Mouse (Mus musculus) forebrain, embryonic 15.5 days (tissue): Measurements from ENCODE around the gene Mef2b. TPM values are rescaled to one million over a fixed set of nuclear protein-coding genes. Genes with fewer than 3 reads are reported as not detected.
A peak's percentile ranks its signal among the peaks of the same experiment; 100 is the strongest.

Source experiments
- ATAC-seq: fragments of 200-750 bp; cut with Nextera tagmentation; replicated peaks from 2 replicates; pipeline ENCODE4 v1.8.0; 2017; ENCODE audit warnings: mild to moderate bottlenecking, moderate TSS enrichment, moderate library complexity
- H3K27ac ChIP-seq: fragments of 300-500 bp; sonication (generic); replicated peaks from 2 replicates; pipeline ENCODE4 v1.5.1; 2015; ENCODE audit warnings: mild to moderate bottlenecking, inconsistent platforms
- H3K27me3 ChIP-seq: fragments of 300-500 bp; sonication (generic); 2 replicates; pipeline ENCODE4 v1.6.1; 2015; ENCODE audit warnings: inconsistent platforms
- H3K36me3 ChIP-seq: fragments of 300-500 bp; sonication (generic); 2 replicates; pipeline ENCODE4 v1.6.1; 2015; ENCODE audit warnings: mild to moderate bottlenecking, inconsistent platforms
- H3K4me1 ChIP-seq: fragments of 300-500 bp; sonication (generic); 2 replicates; pipeline ENCODE4 v1.6.1; 2015; ENCODE audit warnings: inconsistent platforms
- H3K4me2 ChIP-seq: fragments of 300-500 bp; sonication (generic); replicated peaks from 2 replicates; pipeline ENCODE4 v1.6.1; 2015; ENCODE audit warnings: mild to moderate bottlenecking, inconsistent platforms
- H3K4me3 ChIP-seq: fragments of 300-500 bp; sonication (generic); 2 replicates; pipeline ENCODE4 v1.5.1; 2015; ENCODE audit warnings: mild to moderate bottlenecking, inconsistent platforms
- H3K9ac ChIP-seq: fragments of 300-500 bp; sonication (generic); replicated peaks from 2 replicates; pipeline ENCODE4 v1.6.1; 2015; ENCODE audit warnings: mild to moderate bottlenecking, inconsistent platforms
- H3K9me3 ChIP-seq: fragments of 300-500 bp; sonication (generic); 2 replicates; pipeline ENCODE4 v1.6.1; 2016; ENCODE audit warnings: inconsistent platforms
- WGBS: fragments of 180-500 bp; shearing (Covaris S2); methylation state at CpG from one replicate; pipeline ENCODE4 v1.1.7; 2015; ENCODE audit warnings: mixed read lengths; 5-methylcytosine and 5-hydroxymethylcytosine counted together
- polyA plus RNA-seq: library from polyadenylated mRNA; unstranded; fragments of >200 nt; fragmentation: Nextera tagmentation; extraction: Ambion mirVana; gene quantifications from 2 replicates; pipeline ENCODE4 v1.2.1, GENCODE M21; 2015

Gene Mef2b
- polyA plus RNA-seq, 1 experiment from 2014 or later: 0.22 TPM

DNA sequence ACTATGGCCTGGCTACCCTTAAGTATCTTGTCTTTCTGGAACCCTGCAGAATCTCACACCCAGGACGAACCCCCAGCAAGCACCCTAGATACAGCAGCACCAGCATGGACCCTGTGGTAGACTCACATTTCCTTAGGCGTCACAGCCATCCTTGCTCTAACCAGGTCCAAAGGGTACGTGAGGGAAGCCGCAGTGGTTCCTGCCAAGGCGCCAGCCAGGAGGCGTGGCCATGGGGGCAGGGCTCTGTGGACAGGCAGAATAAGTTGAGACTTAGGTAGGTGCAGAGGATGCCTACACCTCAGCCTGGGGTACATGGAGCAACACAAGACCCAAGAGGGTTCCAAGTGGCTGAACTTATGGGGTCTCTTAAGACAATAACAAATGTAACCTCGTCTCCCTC lies 49.2 kb downstream of the Mef2b start:
- Histone ChIP-seq H3K9me3 (no peaks in the 10 kb centered on the region), H3K4me1 (no peaks in the 10 kb centered on the region), H3K9ac (no peak overlapping the region), H3K36me3 (no peaks in the 10 kb centered on the region), H3K4me2 (no peak overlapping the region), H3K27ac (no peak overlapping the region), H3K27me3 (no peaks in the 10 kb centered on the region), H3K4me3 (no peak overlapping the region)
- WGBS: 70% methylated on average over 7 of the region's 7 CpGs
- ATAC-seq: no peak

DNA sequence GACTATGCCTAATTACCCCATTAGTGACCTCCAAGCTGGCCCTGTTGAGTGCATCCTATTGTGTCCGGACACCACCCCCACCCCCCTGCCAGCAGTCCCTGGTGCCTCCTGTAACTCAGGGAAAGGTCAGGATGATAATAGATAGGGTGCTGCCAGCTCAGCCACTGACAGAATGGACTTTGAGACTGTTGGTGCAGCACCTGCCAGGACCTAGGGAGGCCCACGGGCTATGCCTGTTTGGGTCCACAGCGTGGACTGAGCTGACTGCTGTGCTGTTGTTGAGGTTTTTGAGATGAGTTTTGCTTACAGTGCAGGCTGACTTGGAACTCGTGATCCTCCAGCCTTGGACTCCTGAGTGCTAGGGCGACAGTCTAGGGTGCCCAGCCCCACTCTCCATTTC lies 53.7 kb downstream of the Mef2b start:
- Histone ChIP-seq H3K27ac (no peak overlapping the region), H3K4me3 (no peak overlapping the region), H3K36me3 (no peaks in the 10 kb centered on the region), H3K4me1 (no peaks in the 10 kb centered on the region), H3K9ac (no peak overlapping the region), H3K27me3 (no peaks in the 10 kb centered on the region), H3K9me3 (no peaks in the 10 kb centered on the region), H3K4me2 (no peak overlapping the region)
- WGBS: 63% methylated on average over 5 of the region's 5 CpGs
- ATAC-seq: no peak

DNA sequence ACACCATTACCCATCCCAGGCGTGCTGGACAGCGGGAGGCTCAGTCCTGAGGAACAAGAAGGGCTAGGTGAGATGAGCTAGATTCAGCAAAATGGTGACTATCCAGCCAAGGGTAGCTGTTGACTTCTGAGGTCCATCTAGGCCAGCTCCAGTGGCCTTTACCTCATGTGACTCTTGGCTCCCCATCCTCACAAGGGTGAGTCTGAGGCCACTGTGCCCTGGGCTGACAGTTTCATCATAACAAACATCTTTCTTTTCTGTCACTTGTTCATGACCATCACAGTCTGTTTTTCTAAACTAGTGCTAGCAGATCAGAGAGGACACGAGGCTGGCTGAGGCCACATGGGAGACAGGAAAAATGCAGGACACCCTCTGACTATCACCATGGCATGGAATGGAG lies 54.7 kb downstream of the Mef2b start:
- no peaks in the 10 kb centered on the region for H3K27me3 ChIP-seq
- H3K4me2 ChIP-seq: no peak overlapping the region
- H3K9me3 ChIP-seq: no peaks in the 10 kb centered on the region
- 88% methylated on average over 3 of the region's 3 CpGs for WGBS
- ATAC-seq: no peak
- no peak overlapping the region for H3K9ac ChIP-seq
- no peak overlapping the region for H3K4me3 ChIP-seq
- H3K27ac ChIP-seq: no peak overlapping the region
- no peaks in the 10 kb centered on the region for H3K4me1 ChIP-seq
- no peaks in the 10 kb centered on the region for H3K36me3 ChIP-seq

DNA sequence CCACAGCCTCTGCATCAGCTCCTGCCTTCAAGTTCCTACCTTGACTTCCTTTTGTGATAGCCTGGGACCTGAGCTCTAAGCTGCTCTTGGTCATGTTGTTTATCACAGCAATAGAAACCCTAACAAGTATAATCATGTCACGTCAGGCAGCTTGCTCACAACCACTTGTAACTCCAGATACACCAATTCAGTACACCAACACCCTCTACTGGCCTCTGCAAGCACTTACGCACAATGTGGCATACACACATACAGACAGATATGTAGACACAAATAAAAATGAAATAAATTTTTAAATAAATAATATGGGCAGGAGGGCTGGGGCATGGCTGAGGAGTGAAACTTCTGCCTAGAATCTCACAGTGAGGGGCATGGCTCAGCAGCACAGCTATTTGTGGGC lies 56.3 kb downstream of the Mef2b start:
- no peak for ATAC-seq
- Histone ChIP-seq H3K27ac (no peak overlapping the region), H3K4me2 (no peak overlapping the region), H3K9ac (no peak overlapping the region), H3K4me3 (no peak overlapping the region), H3K4me1 (0 out of 2 replicates have a peak, but pooled peaks cover 11% of the 10 kb centered on the region), H3K36me3 (no peaks in the 10 kb centered on the region), H3K27me3 (no peaks in the 10 kb centered on the region), H3K9me3 (no peaks in the 10 kb centered on the region)
- 73% methylated on average over 2 of the region's 2 CpGs for WGBS

DNA sequence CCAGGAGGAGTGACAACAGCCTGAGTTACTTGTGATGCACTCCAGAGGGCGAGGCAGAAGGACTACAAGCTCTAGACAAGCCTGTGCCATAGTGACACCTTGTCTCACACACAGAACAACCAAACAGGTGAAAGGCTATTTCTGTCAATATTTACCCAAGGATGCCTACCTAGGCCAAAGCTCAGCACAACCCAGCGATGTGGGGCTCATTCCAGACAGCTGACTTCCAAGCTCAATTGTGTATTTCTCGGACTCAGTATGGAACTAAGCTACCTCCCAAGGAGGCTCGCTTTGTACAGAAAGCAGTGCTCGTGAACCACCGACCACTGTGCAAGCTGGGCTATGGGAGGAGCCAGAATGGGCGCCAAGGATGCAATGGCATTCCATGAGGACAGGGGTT lies 58.1 kb downstream of the Mef2b start:
- whole genome bisulfite sequencing: 44% methylated on average over 7 of the region's 7 CpGs
- H3K27ac ChIP-seq: no peak overlapping the region
- H3K9ac ChIP-seq: no peak overlapping the region
- H3K9me3 ChIP-seq: no peaks in the 10 kb centered on the region
- no peak overlapping the region for H3K4me3 ChIP-seq
- H3K4me1 ChIP-seq: 0 out of 2 replicates have a peak, but pooled peaks cover 11% of the 10 kb centered on the region
- H3K27me3 ChIP-seq: no peaks in the 10 kb centered on the region
- H3K4me2 ChIP-seq: no peak overlapping the region
- no peaks in the 10 kb centered on the region for H3K36me3 ChIP-seq
- no peak for ATAC-seq

DNA sequence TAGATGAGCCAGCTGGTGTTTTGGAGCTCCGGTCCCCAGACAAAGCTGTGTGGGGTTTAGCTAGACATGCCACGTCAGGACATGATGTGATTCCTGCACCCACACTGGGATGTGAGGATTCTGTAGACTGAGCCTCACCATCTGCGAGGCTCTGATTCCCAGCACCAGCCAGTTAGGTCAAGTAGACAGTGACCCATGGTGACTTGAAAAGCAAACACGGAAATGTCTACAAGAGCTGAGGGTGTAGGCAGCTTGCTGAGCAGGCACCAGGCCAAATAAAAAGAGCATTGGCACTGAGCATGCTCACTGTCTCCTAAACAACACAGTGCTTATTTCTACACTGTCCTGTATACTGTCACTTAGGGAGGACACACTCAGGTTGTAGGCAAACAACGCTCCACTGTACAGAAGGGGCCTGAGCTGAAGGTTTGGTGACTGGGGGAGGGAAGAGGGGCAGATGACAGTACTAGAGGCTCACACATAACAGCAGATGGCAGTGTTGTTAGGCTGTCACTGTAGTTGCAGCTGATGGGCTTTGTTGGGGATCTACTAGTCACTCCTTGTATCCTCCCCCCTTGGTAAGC lies 60.7 kb downstream of the Mef2b start:
- Histone ChIP-seq H3K36me3 (no peaks in the 10 kb centered on the region), H3K27ac (peak overlapping the region; percentile 16; the same call in 1 of the 2 replicates), H3K9me3 (no peaks in the 10 kb centered on the region), H3K4me3 (no peak overlapping the region), H3K4me1 (0 out of 2 replicates have a peak, but pooled peaks cover 11% of the 10 kb centered on the region), H3K4me2 (no peak overlapping the region), H3K27me3 (no peaks in the 10 kb centered on the region), H3K9ac (no peak overlapping the region)
- WGBS: 59% methylated on average over 5 of the region's 5 CpGs
- peak; percentile 68 for ATAC-seq

DNA sequence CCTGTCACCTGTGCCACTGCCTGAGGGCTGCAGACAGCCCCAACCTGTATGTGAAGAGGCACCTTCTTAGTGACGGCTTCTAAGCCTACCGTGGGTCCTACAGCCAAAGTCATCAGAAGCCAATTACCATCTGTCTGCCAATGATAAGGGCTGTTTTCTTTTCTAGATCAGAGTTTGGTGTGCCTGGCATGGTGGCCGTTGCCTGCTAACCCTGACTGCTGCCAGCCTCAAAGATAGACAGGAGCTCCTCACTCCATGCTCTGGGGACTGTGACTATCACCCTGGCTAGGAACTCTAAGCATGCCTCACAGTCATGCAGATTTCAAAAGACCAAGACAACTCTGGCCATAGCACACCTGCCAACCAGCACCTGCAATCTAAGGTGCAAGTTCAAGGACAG lies 61.9 kb downstream of the Mef2b start:
- Histone ChIP-seq H3K27me3 (no peaks in the 10 kb centered on the region), H3K9ac (no peak overlapping the region), H3K4me1 (0 out of 2 replicates have a peak, but pooled peaks cover 11% of the 10 kb centered on the region), H3K36me3 (no peaks in the 10 kb centered on the region), H3K9me3 (no peaks in the 10 kb centered on the region), H3K4me2 (no peak overlapping the region), H3K27ac (no peak overlapping the region), H3K4me3 (no peak overlapping the region)
- ATAC-seq: no peak
- WGBS: 84% methylated on average over 3 of the region's 3 CpGs

DNA sequence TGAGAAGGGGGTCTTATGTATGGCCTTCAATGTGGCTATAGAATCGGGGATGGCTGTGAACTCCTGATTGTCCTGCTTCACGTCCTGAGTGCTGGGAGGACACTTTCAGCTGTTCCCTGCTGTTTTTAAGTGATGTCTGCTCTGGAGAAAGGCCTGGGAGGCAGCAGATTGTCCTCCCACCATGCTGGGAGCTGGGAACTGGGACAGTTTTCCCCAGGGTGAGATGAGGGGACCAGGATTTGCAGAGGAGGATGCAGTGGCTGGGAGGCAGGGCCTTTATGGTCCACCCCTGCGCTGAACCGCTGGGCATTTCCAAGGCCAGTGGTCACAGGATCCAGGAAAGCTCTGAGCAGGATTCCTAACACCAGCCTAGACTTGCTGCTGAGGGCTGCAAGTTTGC lies 63.6 kb downstream of the Mef2b start:
- no peak overlapping the region for H3K4me3 ChIP-seq
- no peak for ATAC-seq
- H3K4me2 ChIP-seq: no peak overlapping the region
- WGBS: 72% methylated on average over 4 of the region's 4 CpGs
- no peaks in the 10 kb centered on the region for H3K27me3 ChIP-seq
- no peaks in the 10 kb centered on the region for H3K36me3 ChIP-seq
- 0 out of 2 replicates have a peak, but pooled peaks cover 11% of the 10 kb centered on the region for H3K4me1 ChIP-seq
- H3K27ac ChIP-seq: no peak overlapping the region
- H3K9ac ChIP-seq: no peak overlapping the region
- H3K9me3 ChIP-seq: no peaks in the 10 kb centered on the region

DNA sequence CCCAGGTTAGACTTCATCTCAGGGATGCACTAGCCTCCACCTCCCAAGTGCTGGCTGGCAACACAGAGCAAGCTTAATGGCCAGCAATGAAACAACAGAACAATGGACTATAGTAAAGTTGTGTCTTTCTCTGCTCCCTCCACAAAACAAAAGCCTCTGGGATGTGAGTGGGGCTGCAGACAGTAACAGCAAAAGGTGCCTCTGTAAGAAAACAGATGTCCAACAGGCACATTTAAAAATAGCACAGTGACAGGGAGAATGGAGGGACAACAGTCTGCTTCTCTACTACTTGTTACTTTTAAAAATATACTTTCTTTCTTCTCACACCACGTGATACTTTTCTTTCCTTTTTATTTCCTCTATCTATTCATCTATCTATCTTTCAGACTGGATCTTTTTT lies 65.2 kb downstream of the Mef2b start:
- Histone ChIP-seq H3K27ac (no peak overlapping the region), H3K27me3 (peaks cover 2% of the 10 kb centered on the region; the same call in 1 of the 2 replicates), H3K36me3 (no peaks in the 10 kb centered on the region), H3K4me2 (no peak overlapping the region), H3K4me1 (0 out of 2 replicates have a peak, but pooled peaks cover 11% of the 10 kb centered on the region), H3K9ac (no peak overlapping the region), H3K4me3 (no peak overlapping the region), H3K9me3 (no peaks in the 10 kb centered on the region)
- 62% methylated on average over 1 of the region's 1 CpGs for WGBS
- ATAC-seq: no peak

DNA sequence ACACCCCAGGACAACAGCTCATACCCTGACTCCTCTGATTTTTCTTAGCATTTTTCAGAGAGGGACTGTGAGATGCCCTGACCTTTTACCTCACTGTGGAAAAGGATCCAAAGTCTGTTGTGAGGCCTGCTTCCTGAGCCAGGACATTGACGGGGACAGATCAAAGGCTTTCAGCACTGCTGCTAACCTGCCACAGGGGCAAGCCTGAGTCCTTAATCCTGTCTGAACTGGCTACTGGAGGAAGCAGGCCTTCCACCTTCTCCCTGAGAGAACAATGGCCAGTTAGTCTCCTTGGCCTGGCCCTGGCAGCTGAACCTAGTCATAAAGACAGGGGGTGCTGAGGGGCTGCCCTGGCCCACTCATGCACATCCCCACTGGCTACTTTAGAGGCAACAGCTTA lies 68.6 kb downstream of the Mef2b start:
- no peaks in the 10 kb centered on the region for H3K36me3 ChIP-seq
- H3K4me3 ChIP-seq: no peak overlapping the region
- H3K9me3 ChIP-seq: no peaks in the 10 kb centered on the region
- 33% methylated on average over 1 of the region's 1 CpGs for WGBS
- H3K4me2 ChIP-seq: no peak overlapping the region
- ATAC-seq: no peak
- H3K27me3 ChIP-seq: peaks cover 14% of the 10 kb centered on the region
- H3K27ac ChIP-seq: no peak overlapping the region
- H3K9ac ChIP-seq: no peak overlapping the region
- peaks cover 14% of the 10 kb centered on the region for H3K4me1 ChIP-seq

DNA sequence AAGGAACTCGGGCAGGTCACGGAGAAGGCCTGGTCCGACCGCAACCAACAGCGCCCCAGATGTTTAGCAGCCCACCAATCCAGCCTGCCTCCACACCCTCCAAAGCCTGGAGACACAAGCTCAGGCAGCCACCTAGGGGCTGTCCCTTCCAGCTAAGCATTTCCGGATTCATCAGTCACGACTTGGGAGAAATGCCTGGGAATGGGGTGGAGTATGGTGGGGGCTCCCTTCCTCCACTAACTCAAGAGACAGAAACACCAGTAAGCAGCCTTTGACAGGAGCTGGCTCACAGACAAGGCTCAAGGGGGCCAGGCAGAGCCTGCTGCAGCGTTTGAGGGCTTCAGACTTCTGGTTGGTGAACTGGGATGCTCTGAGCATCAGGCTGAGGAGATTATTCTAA lies 71.0 kb downstream of the Mef2b start:
- Histone ChIP-seq H3K36me3 (no peaks in the 10 kb centered on the region), H3K27me3 (peaks cover 14% of the 10 kb centered on the region), H3K4me3 (0 out of 2 replicates have a peak overlapping the region, but pooled peaks have one; percentile 1), H3K27ac (no peak overlapping the region), H3K9me3 (no peaks in the 10 kb centered on the region), H3K4me1 (peaks cover 17% of the 10 kb centered on the region), H3K4me2 (peak overlapping the region; percentile 96; the same call in 1 of the 2 replicates), H3K9ac (no peak overlapping the region)
- 37% methylated on average over 8 of the region's 8 CpGs for whole genome bisulfite sequencing
- no peak for ATAC-seq

DNA sequence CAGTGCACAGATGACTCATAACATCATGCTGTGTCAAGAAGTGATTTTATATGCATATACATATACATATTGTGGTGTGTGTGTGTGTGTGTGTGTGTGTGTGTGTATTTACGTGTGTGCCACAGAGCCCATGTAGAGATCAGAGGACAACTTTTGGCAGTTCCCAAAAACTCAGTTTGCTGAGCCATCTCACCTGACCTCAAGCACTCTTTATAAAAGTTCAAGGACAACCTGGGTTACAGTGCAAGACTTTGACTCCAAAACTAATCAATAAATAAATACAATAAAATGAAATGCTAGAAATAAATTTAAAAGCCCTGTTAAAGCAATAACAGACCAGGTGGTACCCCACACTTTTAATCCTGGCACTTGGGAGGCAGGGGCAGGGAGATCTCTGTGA lies 71.8 kb downstream of the Mef2b start:
- 71% methylated on average over 1 of the region's 1 CpGs for WGBS
- peaks cover 17% of the 10 kb centered on the region for H3K4me1 ChIP-seq
- no peak overlapping the region for H3K27ac ChIP-seq
- H3K27me3 ChIP-seq: peaks cover 14% of the 10 kb centered on the region
- no peaks in the 10 kb centered on the region for H3K36me3 ChIP-seq
- peak overlapping the region; percentile 62 for H3K4me3 ChIP-seq
- no peak for ATAC-seq
- H3K9me3 ChIP-seq: no peaks in the 10 kb centered on the region
- peak overlapping the region; percentile 96 for H3K4me2 ChIP-seq
- H3K9ac ChIP-seq: peak overlapping the region; percentile 69

DNA sequence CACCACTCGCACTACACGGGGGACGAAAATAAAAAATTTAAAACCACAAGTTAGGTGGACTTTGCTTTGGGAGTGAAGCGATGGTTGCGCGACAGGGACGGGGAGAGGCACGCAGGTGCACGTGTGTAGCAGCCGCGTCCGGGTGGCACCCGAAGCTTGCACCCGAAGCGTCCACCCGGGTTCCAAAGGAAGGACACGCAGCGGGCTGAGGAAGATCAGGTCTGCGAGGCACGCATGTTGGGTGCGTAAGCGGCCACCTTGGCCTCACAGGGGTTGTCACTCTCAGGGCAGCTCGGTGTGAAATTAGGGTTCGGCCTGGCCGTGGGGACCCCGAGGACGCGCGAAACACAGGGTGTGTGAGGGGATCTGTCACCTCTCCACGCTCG lies 72.2 kb downstream of the Mef2b start:
- Histone ChIP-seq H3K9ac (peak overlapping the region; percentile 69), H3K4me1 (peaks cover 17% of the 10 kb centered on the region), H3K4me3 (peak overlapping the region; percentile 62), H3K27ac (peak overlapping the region; percentile 70), H3K27me3 (peaks cover 14% of the 10 kb centered on the region), H3K9me3 (no peaks in the 10 kb centered on the region), H3K4me2 (peak overlapping the region; percentile 96), H3K36me3 (no peaks in the 10 kb centered on the region)
- WGBS: 3% methylated on average over 30 of the region's 31 CpGs
- ATAC-seq: no peak
